Mouse (Mus musculus): ENCODE measurements around the gene Iqsec1. TPM values are rescaled to one million over a fixed set of nuclear protein-coding genes. Genes with fewer than 3 reads are reported as not detected.

The Iqsec1 gene
- polyA plus RNA-seq, 1 experiment from 2014 or later, result 5.1 TPM

DNA sequence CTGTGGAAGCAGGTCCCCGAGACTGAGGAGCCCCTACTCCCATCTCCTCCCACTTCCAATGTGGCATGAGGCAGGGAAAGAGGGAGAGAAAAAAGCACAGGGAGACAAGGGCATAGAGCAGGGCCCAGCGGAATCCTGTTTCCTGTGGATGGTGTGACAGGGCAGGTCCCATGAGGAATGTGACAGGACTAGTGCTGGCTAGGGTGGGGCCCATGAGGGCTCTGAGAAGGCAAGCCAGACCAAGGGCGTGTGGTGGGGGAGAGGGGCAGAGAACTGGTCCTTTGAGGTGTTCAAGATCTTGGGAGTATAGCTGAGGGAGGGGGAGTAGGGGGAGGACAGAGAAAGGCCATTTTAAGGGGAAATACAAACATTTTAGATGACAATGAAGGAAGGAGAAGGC is 24.0 kb upstream of the Iqsec1 start:
- Histone ChIP-seq H3K9ac (ENCODE audit: low read length) (no peak overlapping the region), H3K4me1 (replicated peaks; ENCODE audit: control insufficient read depth, insufficient read depth) (no peaks in the 10 kb centered on the region), H3K36me3 (ENCODE audit: control insufficient read depth, insufficient read depth, low read length) (no peaks in the 10 kb centered on the region), H3K9me3 (ENCODE audit: control insufficient read depth, low read length) (no peaks in the 10 kb centered on the region), H3K27ac (replicated peaks) (no peak overlapping the region), H3K4me3 (ENCODE audit: low read depth, low read length) (no peak overlapping the region), H3K4me2 (replicated peaks; ENCODE audit: low read depth) (no peak overlapping the region), H3K27me3 (ENCODE audit: control insufficient read depth, insufficient read depth, low read length) (no peaks in the 10 kb centered on the region)
- peak; percentile 30; the same call in 1 of the 2 replicates for ATAC-seq (ENCODE audit: low FRiP score, low TSS enrichment)
- WGBS, result 39% methylated on average over 3 of the region's 3 CpGs
- TF ChIP-seq EP300 (optimal IDR thresholded peaks at IDR 0.05), result no peak
- TF ChIP-seq CTCF (IDR thresholded peaks at IDR 0.05; ENCODE audit: low read depth), result no peak
- DNase-seq (ENCODE audit: low spot score), result no peak

GRCm38 (mm10) chr6:91011568-91011967 is 23.1 kb upstream of the Iqsec1 start:
- TF ChIP-seq EP300 (optimal IDR thresholded peaks at IDR 0.05) (no peak), CTCF (IDR thresholded peaks at IDR 0.05; ENCODE audit: low read depth) (no peak)
- Histone ChIP-seq H3K4me3 (ENCODE audit: low read depth, low read length) (no peak overlapping the region), H3K36me3 (ENCODE audit: control insufficient read depth, insufficient read depth, low read length) (no peaks in the 10 kb centered on the region), H3K27ac (replicated peaks) (no peak overlapping the region), H3K9ac (ENCODE audit: low read length) (no peak overlapping the region), H3K4me1 (replicated peaks; ENCODE audit: control insufficient read depth, insufficient read depth) (no peaks in the 10 kb centered on the region), H3K27me3 (ENCODE audit: control insufficient read depth, insufficient read depth, low read length) (no peaks in the 10 kb centered on the region), H3K9me3 (ENCODE audit: control insufficient read depth, low read length) (no peaks in the 10 kb centered on the region), H3K4me2 (replicated peaks; ENCODE audit: low read depth) (no peak overlapping the region)
- ATAC-seq (ENCODE audit: low FRiP score, low TSS enrichment), result no peak
- 61% methylated on average over 4 of the region's 4 CpGs for WGBS
- DNase-seq (ENCODE audit: low spot score), result no peak

GRCm38 (mm10) chr6:91008284-91008830 is 19.9 kb upstream of the Iqsec1 start:
- no peak for ATAC-seq (ENCODE audit: low FRiP score, low TSS enrichment)
- Histone ChIP-seq H3K9ac (ENCODE audit: low read length) (no peak overlapping the region), H3K4me1 (replicated peaks; ENCODE audit: control insufficient read depth, insufficient read depth) (no peaks in the 10 kb centered on the region), H3K4me3 (ENCODE audit: low read depth, low read length) (no peak overlapping the region), H3K27me3 (ENCODE audit: control insufficient read depth, insufficient read depth, low read length) (no peaks in the 10 kb centered on the region), H3K4me2 (replicated peaks; ENCODE audit: low read depth) (no peak overlapping the region), H3K27ac (replicated peaks) (no peak overlapping the region), H3K9me3 (ENCODE audit: control insufficient read depth, low read length) (no peaks in the 10 kb centered on the region), H3K36me3 (ENCODE audit: control insufficient read depth, insufficient read depth, low read length) (no peaks in the 10 kb centered on the region)
- TF ChIP-seq CTCF (IDR thresholded peaks at IDR 0.05; ENCODE audit: low read depth), result no peak
- no peak for TF ChIP-seq EP300 (optimal IDR thresholded peaks at IDR 0.05)
- no peak for DNase-seq (ENCODE audit: low spot score)
- WGBS, result 87% methylated on average over 3 of the region's 3 CpGs

- no peaks in the 10 kb centered on the region for H3K36me3 ChIP-seq (ENCODE audit: control insufficient read depth, insufficient read depth, low read length)
- H3K9me3 ChIP-seq (ENCODE audit: control insufficient read depth, low read length), result no peaks in the 10 kb centered on the region
- H3K27me3 ChIP-seq (ENCODE audit: control insufficient read depth, insufficient read depth, low read length), result no peaks in the 10 kb centered on the region
- H3K4me3 ChIP-seq (ENCODE audit: low read depth, low read length), result no peak overlapping the region
- no peak overlapping the region for H3K27ac ChIP-seq (replicated peaks)
- WGBS, result 56% methylated on average over 2 of the region's 2 CpGs
- H3K4me2 ChIP-seq (replicated peaks; ENCODE audit: low read depth), result no peak overlapping the region
- no peaks in the 10 kb centered on the region for H3K4me1 ChIP-seq (replicated peaks; ENCODE audit: control insufficient read depth, insufficient read depth)
- no peak for DNase-seq (ENCODE audit: low spot score)
- ATAC-seq (ENCODE audit: low FRiP score, low TSS enrichment), result no peak
- TF ChIP-seq CTCF (IDR thresholded peaks at IDR 0.05; ENCODE audit: low read depth) (no peak), EP300 (optimal IDR thresholded peaks at IDR 0.05) (no peak)
- no peak overlapping the region for H3K9ac ChIP-seq (ENCODE audit: low read length)
Measured at GRCm38 (mm10) chr6:91007207-91007606, 18.7 kb upstream of the Iqsec1 start.

- Histone ChIP-seq H3K9ac (ENCODE audit: low read length) (no peak overlapping the region), H3K4me1 (replicated peaks; ENCODE audit: control insufficient read depth, insufficient read depth) (no peaks in the 10 kb centered on the region), H3K27ac (replicated peaks) (no peak overlapping the region), H3K4me3 (ENCODE audit: low read depth, low read length) (no peak overlapping the region), H3K9me3 (ENCODE audit: control insufficient read depth, low read length) (no peaks in the 10 kb centered on the region), H3K27me3 (ENCODE audit: control insufficient read depth, insufficient read depth, low read length) (no peaks in the 10 kb centered on the region), H3K36me3 (ENCODE audit: control insufficient read depth, insufficient read depth, low read length) (no peaks in the 10 kb centered on the region), H3K4me2 (replicated peaks; ENCODE audit: low read depth) (no peak overlapping the region)
- 89% methylated on average over 2 of the region's 2 CpGs for WGBS
- ATAC-seq (ENCODE audit: low FRiP score, low TSS enrichment) (no peak), DNase-seq (ENCODE audit: low spot score) (no peak)
- TF ChIP-seq CTCF (IDR thresholded peaks at IDR 0.05; ENCODE audit: low read depth) (no peak), EP300 (optimal IDR thresholded peaks at IDR 0.05) (no peak)
Measured at GRCm38 (mm10) chr6:91004157-91004556, 15.7 kb upstream of the Iqsec1 start.

GRCm38 (mm10) chr6:91003310-91003995 is 15.0 kb upstream of the Iqsec1 start:
- TF ChIP-seq CTCF (IDR thresholded peaks at IDR 0.05; ENCODE audit: low read depth) (no peak), EP300 (optimal IDR thresholded peaks at IDR 0.05) (no peak)
- DNase-seq (ENCODE audit: low spot score) (no peak), ATAC-seq (ENCODE audit: low FRiP score, low TSS enrichment) (peak; percentile 45; the same call in 1 of the 2 replicates)
- Histone ChIP-seq H3K4me1 (replicated peaks; ENCODE audit: control insufficient read depth, insufficient read depth) (no peaks in the 10 kb centered on the region), H3K27me3 (ENCODE audit: control insufficient read depth, insufficient read depth, low read length) (no peaks in the 10 kb centered on the region), H3K27ac (replicated peaks) (no peak overlapping the region), H3K36me3 (ENCODE audit: control insufficient read depth, insufficient read depth, low read length) (no peaks in the 10 kb centered on the region), H3K4me2 (replicated peaks; ENCODE audit: low read depth) (no peak overlapping the region), H3K9me3 (ENCODE audit: control insufficient read depth, low read length) (no peaks in the 10 kb centered on the region), H3K9ac (ENCODE audit: low read length) (no peak overlapping the region), H3K4me3 (ENCODE audit: low read depth, low read length) (no peak overlapping the region)
- 16% methylated on average over 3 of the region's 3 CpGs for whole genome bisulfite sequencing

All from stomach, postnatal 0 days (tissue).